11 mouse cellular contexts compared by ENCODE assay signal in the genomic region with DNA sequence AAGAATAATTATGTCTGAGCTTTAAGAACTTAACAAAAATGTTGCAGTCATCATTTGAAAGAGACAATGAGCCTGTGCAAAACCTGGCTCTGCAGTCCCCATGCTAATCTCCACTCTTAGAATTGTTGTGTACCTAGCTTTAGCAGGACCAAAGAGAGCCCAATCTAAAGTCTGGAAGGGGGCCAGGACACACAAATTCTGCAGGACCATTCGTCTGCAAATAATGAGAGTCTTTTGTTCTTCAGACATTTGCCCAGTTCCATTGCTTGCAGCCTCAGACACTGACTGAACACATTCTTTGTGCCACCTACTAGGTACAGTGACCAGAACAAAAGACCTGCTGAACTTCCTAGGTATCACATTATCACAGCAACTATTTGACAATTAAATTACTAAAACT.
A peak's percentile ranks its signal among the peaks of the same experiment; 100 is the strongest.
DNase-seq lines count a peak whose midpoint lies in the region; ATAC-seq lines count a peak whose summit lies in the region.
"Had no signal": no experiment of that assay in that cellular context is flagged by ENCODE, and none has a peak within 500 bp of the region (broad histone marks: within the 10 kb centered on the region; RNA-seq: fewer than 3 reads in every experiment).

No protein-coding gene starts in this region.

- no peaks in the 10 kb centered on the region for H3K9me3 ChIP-seq in forebrain, embryonic 13.5 days (replicated peaks)
- H3K9me3 ChIP-seq in midbrain, embryonic 11.5 days (ENCODE audit: control insufficient read depth, low read length), result no peaks in the 10 kb centered on the region

- no peak overlapping the region for H3K9ac ChIP-seq in forebrain, embryonic 13.5 days
- no peak overlapping the region for H3K9ac ChIP-seq in midbrain, embryonic 11.5 days (ENCODE audit: low read length)

- peaks cover 33% of the 10 kb centered on the region for H3K4me1 ChIP-seq in forebrain, embryonic 13.5 days
- H3K4me1 ChIP-seq in midbrain, embryonic 11.5 days (ENCODE audit: control insufficient read depth, insufficient read depth, low read length), result peaks cover 13% of the 10 kb centered on the region

- H3K36me3 ChIP-seq in forebrain, embryonic 13.5 days (ENCODE audit: poor library complexity, severe bottlenecking), result no peaks in the 10 kb centered on the region
- no peaks in the 10 kb centered on the region for H3K36me3 ChIP-seq in midbrain, embryonic 11.5 days (ENCODE audit: control insufficient read depth, insufficient read depth, low read length)

- intact Hi-C loops in gastrocnemius, postnatal 14 days (cut with DNase I; ENCODE audit: low total_unique reads), result no loop called here

- H3K4me3 ChIP-seq in forebrain, embryonic 13.5 days, result no peak overlapping the region
- no peak overlapping the region for H3K4me3 ChIP-seq in midbrain, embryonic 11.5 days (ENCODE audit: low read depth, low read length)

- ATAC-seq in forebrain, embryonic 13.5 days, result peak; percentile 41
- ATAC-seq in midbrain, embryonic 11.5 days (ENCODE audit: low FRiP score), result peak; percentile 66

- 0% methylated on average over 1 of the region's 1 CpGs for WGBS in forebrain, embryonic 13.5 days
- WGBS in midbrain, embryonic 11.5 days, result 3% methylated on average over 1 of the region's 1 CpGs

- H3K27ac ChIP-seq in forebrain, embryonic 13.5 days, result peak overlapping the region; percentile 77
- H3K27ac ChIP-seq in midbrain, embryonic 11.5 days (ENCODE audit: low read depth, low read length), result no peak overlapping the region; the same call in 1 of the 2 replicates

- H3K27me3 ChIP-seq in forebrain, embryonic 13.5 days, result no peaks in the 10 kb centered on the region
- no peaks in the 10 kb centered on the region for H3K27me3 ChIP-seq in midbrain, embryonic 11.5 days (ENCODE audit: control insufficient read depth, insufficient read depth, low read length)

- peak; percentile 15 for DNase-seq in cerebellum, adult 9-10 months
- no peak for DNase-seq in cerebellum, adult 11 months
- DNase-seq in Muller cell, postnatal 12 days (ENCODE audit: inconsistent ontology term), result peak; percentile 90
- no peak for DNase-seq in midbrain, embryonic 11.5 days (ENCODE audit: low spot score, missing footprints)
- no peak for DNase-seq in gastrocnemius, postnatal 14 days
- no peak for DNase-seq in thymus, postnatal 0 days (ENCODE audit: low spot score)
- DNase-seq in gastrocnemius, postnatal 25 days, result no peak
- DNase-seq: adrenal gland, postnatal 25 days; gastrocnemius, postnatal 36 days; liver had no signal

- H3K4me2 ChIP-seq in forebrain, embryonic 13.5 days, result no peak overlapping the region
- no peak overlapping the region for H3K4me2 ChIP-seq in midbrain, embryonic 11.5 days

Comparison
In these comparisons a context has a peak if more than half of its experiments do, and no peak if none do; other contexts are left out.
1. DNase-seq: peak in cerebellum, adult 9-10 months (single experiment) and Muller cell, postnatal 12 days (single experiment); none in cerebellum, adult 11 months (single experiment), midbrain, embryonic 11.5 days (single experiment), gastrocnemius, postnatal 14 days (single experiment), thymus, postnatal 0 days (single experiment) and gastrocnemius, postnatal 25 days (single experiment).